Mouse (Mus musculus) erythroblast, embryonic 14.5 days (primary cell): Measurements from ENCODE around the gene Slc22a18. TPM values are rescaled to one million over a fixed set of nuclear protein-coding genes. Genes with fewer than 3 reads are reported as not detected.
A peak's percentile ranks its signal among the peaks of the same experiment; 100 is the strongest.
"Not testable (repeated sequence)": the region's sequence is repeated elsewhere in the genome, so short reads cannot be mapped to it uniquely, and the experiment has no call there.

ENCODE experiments used
- H3K27me3 ChIP-seq: 2 replicates; pipeline ENCODE4 v1.6.1; 2012; ENCODE audit warnings: inconsistent platforms; ENCODE audit not compliant: control insufficient read depth
- H3K36me3 ChIP-seq: 2 replicates; pipeline ENCODE4 v1.6.1; 2012; ENCODE audit warnings: mild to moderate bottlenecking, inconsistent platforms; ENCODE audit not compliant: control insufficient read depth
- H3K4me1 ChIP-seq: 2 replicates; pipeline ENCODE4 v1.6.1; 2012; ENCODE audit warnings: inconsistent platforms; ENCODE audit not compliant: control insufficient read depth
- H3K4me3 ChIP-seq: replicated peaks from 2 replicates; pipeline ENCODE3; 2012; ENCODE audit warnings: moderate library complexity, mild to moderate bottlenecking, inconsistent platforms
- H3K9me3 ChIP-seq: 2 replicates; pipeline ENCODE4 v1.6.1; 2012; ENCODE audit warnings: low read length, inconsistent platforms, mixed read lengths; ENCODE audit not compliant: control insufficient read depth
- GATA1 ChIP-seq: IDR thresholded peaks from 2 replicates; pipeline ENCODE4 v1.6.1; 2012; ENCODE audit warnings: low read length, inconsistent platforms, mixed read lengths
- TAL1 ChIP-seq: IDR thresholded peaks from 3 replicates; pipeline ENCODE4 v1.6.1; 2012; ENCODE audit warnings: low read length, inconsistent platforms, mixed read lengths
- polyA plus RNA-seq: library from polyadenylated mRNA; stranded (reverse); fragments of >175 nt; gene quantifications from 2 replicates; pipeline ENCODE4 v1.2.3, GENCODE M21; 2012

Slc22a18 gene
- polyA plus RNA-seq, 1 experiment = not detected

DNA sequence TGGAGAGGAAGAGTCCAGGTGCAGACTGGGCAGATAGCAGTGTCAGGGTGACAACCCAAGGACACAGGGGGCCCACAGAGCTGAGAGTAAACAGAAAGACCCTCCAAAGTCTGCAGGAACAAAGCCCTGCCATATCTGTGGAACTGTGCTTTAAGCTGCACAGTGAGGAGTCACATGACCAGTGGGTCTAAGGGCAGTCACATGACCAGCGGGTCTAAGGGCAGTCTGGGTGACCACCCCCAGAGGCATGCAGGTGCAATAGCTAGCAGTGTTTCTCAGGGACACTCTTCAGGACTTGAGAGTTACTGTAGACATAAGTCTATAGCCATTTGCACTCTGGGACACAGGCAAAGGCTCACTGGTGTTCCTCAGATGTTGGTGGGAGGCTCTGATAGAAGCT lies 36.0 kb downstream of the Slc22a18 start:
- TF ChIP-seq GATA1 = no peak
- TF ChIP-seq TAL1 = no peak
- Histone ChIP-seq H3K36me3 (peaks cover 27% of the 10 kb centered on the region), H3K27me3 (peaks cover 13% of the 10 kb centered on the region), H3K4me3 (no peak overlapping the region), H3K4me1 (peaks cover 8% of the 10 kb centered on the region), H3K9me3 (no peaks in the 10 kb centered on the region)

DNA sequence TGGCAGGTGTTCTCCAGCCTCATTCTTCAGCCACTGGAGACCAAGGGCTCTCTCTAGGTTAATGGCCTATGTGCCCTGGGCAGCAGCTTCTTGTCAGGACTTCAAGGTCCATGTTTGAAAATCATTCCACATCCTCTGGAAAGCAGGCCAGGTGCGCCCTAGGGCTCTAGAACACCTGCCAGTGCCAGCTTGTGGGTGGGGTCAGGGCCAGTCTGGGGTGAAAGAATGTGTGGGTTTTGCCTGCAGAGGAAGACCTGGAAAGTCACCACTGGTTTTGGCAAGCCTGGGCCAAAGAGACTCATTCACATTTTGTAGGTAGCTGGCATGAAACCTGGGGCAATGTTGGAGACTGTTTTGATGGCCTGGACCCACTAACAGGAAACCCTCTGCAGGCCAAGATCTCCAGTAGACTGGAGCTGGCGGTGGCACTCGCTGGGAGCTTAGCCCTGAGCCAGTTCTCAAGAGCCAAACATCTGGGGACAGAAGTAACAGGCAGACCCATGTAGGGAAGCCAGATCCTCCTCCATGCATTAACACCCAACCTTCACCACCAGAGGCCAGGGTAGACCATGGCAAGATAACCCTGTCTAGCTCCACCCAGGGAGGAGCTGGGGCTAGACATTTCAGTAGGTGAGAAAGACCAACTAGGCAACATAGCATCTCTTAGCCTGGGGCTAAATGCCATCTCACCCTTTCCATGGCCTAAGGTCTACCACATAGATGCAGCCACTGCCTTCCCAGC lies 37.2 kb downstream of the Slc22a18 start:
- H3K9me3 ChIP-seq = no peaks in the 10 kb centered on the region
- H3K4me3 ChIP-seq = no peak overlapping the region
- H3K4me1 ChIP-seq = peaks cover 8% of the 10 kb centered on the region
- TF ChIP-seq GATA1 = no peak
- TF ChIP-seq TAL1 = no peak
- peaks cover 5% of the 10 kb centered on the region for H3K27me3 ChIP-seq
- peaks cover 39% of the 10 kb centered on the region for H3K36me3 ChIP-seq

DNA sequence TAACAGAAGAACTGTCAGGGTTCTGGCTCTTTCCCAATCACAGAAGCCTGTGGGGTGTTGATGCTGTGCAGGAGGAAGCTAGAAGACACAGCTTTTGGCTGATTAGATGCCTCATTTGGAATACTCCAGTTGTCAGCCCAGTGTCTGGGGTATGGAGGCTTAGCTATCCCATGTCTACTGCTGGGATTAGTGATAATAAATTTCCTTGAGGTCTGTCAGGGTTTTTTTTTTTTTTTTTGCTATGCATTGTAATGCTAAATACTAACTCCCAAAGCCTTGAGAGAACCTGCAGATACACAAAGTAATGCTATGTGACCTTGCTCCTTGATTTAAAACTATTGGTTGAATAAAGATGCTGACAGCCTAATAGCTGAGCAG lies 37.8 kb downstream of the Slc22a18 start:
- H3K36me3 ChIP-seq = peaks cover 44% of the 10 kb centered on the region
- peaks cover 3% of the 10 kb centered on the region for H3K27me3 ChIP-seq
- no peak for TF ChIP-seq GATA1

DNA sequence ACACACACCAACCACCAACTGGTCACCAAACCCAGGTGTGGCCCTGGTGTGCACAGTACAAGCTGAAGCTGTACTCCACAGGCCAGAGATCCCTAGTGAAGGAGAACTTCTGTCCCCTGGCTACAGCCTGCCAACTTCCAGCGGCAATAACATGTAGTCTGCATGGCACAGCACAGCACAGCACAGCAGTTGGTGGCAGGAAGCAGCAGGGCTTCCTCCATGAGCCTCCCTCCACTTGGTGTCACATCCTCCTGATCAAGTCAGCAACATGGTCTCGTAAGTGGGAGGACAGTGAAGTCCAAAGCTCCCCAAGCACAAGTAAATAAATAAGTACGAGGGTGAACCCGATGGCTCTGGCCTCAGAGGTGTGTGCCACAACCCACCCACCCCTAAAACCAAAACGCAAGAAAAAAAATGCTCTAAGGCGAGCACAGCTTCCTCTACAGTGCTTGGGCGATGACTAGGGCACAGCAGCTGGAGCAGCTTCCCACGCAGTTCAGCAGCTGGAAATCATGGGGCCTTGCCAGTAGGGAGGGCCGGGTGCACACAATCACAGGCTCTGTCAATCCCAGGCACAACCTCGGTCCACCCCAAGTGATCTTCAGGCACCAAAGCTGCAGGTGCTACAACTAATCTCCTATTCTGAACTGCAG lies 40.4 kb downstream of the Slc22a18 start:
- peaks cover 70% of the 10 kb centered on the region for H3K36me3 ChIP-seq
- H3K4me1 ChIP-seq = peaks cover 6% of the 10 kb centered on the region
- TF ChIP-seq TAL1 (no peak), GATA1 (no peak)
- H3K4me3 ChIP-seq = no peak overlapping the region
- H3K27me3 ChIP-seq = no peaks in the 10 kb centered on the region
- H3K9me3 ChIP-seq = no peaks in the 10 kb centered on the region

More for the DNA sequence above, 37.8 kb downstream of the Slc22a18 start:
- Histone ChIP-seq H3K4me3 (no peak overlapping the region), H3K4me1 (peaks cover 8% of the 10 kb centered on the region), H3K9me3 (no peaks in the 10 kb centered on the region)

- TF ChIP-seq TAL1 = no peak
- TF ChIP-seq GATA1 = no peak
- Histone ChIP-seq H3K4me3 (no peak overlapping the region), H3K27me3 (no peaks in the 10 kb centered on the region), H3K36me3 (peaks cover 75% of the 10 kb centered on the region), H3K4me1 (peaks cover 6% of the 10 kb centered on the region), H3K9me3 (no peaks in the 10 kb centered on the region)
Measured at GRCm38 (mm10) chr7:143514416-143514768, 40.9 kb downstream of the Slc22a18 start.

GRCm38 (mm10) chr7:143519333-143519732 lies 45.8 kb downstream of the Slc22a18 start:
- H3K36me3 ChIP-seq = peaks cover 98% of the 10 kb centered on the region
- no peak overlapping the region for H3K4me3 ChIP-seq
- H3K27me3 ChIP-seq = no peaks in the 10 kb centered on the region
- no peak for TF ChIP-seq GATA1
- H3K9me3 ChIP-seq = no peaks in the 10 kb centered on the region
- H3K4me1 ChIP-seq = no peaks in the 10 kb centered on the region

DNA sequence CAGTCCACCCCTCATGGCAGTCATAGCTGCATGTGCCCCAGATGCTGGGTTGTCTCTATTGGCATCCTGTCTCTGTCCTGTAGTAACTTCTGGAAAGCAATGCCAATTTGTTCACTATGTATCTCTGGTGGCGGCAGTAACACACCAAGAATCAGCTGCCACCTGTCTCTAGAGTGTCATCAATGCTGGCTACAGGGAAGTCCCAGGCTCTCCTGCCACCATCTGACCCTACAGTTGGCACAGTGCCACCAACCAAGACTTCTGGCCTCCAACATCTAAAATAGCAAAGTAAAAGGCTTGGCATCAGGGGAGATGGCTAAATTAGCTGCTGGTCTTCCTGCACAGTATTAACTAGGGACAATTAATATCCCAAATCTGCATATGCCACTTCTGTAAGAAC lies 58.9 kb downstream of the Slc22a18 start:
- peaks cover 100% of the 10 kb centered on the region for H3K36me3 ChIP-seq
- no peak overlapping the region for H3K4me3 ChIP-seq
- peaks cover 41% of the 10 kb centered on the region for H3K4me1 ChIP-seq
- no peaks in the 10 kb centered on the region for H3K27me3 ChIP-seq
- H3K9me3 ChIP-seq = no peaks in the 10 kb centered on the region
- no peak for TF ChIP-seq GATA1
- TF ChIP-seq TAL1 = no peak

- Histone ChIP-seq H3K9me3 (no peaks in the 10 kb centered on the region), H3K27me3 (no peaks in the 10 kb centered on the region), H3K4me1 (peaks cover 49% of the 10 kb centered on the region), H3K4me3 (peak overlapping the region; percentile 10), H3K36me3 (peaks cover 100% of the 10 kb centered on the region)
- TF ChIP-seq TAL1 (peak; percentile 60; the same call in 2 of the 3 replicates), GATA1 (peak; percentile 62; the same call in 1 of the 2 replicates)
Measured at GRCm38 (mm10) chr7:143533284-143533683, 59.7 kb downstream of the Slc22a18 start.

DNA sequence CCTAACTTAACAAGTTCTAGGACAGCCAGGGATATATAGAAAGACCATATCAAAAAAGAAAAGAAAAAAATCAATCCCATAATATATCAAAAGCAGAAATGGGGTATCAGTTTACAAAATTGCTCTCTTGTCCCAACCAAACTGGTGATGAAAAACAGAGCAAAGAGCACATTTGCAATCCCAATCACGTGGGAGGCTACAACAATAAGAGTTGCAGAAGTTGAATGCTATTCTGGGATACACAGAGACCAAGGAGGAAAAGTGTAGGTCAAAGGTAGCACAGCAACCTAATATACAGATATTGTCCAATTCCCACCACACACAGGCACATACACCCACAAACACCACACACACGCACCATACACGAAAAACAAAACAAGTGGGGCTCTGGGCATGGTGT lies 62.7 kb downstream of the Slc22a18 start:
- no peak for TF ChIP-seq TAL1
- no peak for TF ChIP-seq GATA1
- Histone ChIP-seq H3K9me3 (no peaks in the 10 kb centered on the region), H3K27me3 (no peaks in the 10 kb centered on the region), H3K4me3 (no peak overlapping the region), H3K4me1 (peaks cover 65% of the 10 kb centered on the region), H3K36me3 (peaks cover 98% of the 10 kb centered on the region)

DNA sequence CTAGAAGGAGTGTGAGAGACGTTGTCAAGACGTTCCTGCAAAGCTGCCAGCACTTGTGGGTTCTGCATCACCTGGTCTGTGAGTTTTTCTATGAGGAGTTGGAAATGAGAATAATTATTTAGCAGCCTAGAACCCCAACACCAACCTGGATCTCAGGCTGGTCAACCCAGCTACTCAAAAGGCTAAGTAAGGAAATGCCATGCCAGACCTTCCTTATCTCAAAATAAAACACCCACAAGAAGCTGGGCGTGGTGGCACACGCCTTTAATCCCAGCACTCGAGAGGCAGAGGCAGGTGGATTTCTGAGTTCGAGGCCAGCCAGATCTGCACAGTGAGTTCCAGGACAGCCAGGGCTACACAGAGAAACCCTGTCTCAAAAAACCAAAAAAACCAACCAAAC lies 64.7 kb downstream of the Slc22a18 start:
- Histone ChIP-seq H3K4me1 (peaks cover 51% of the 10 kb centered on the region), H3K36me3 (peaks cover 94% of the 10 kb centered on the region)
- not testable (repeated sequence) for H3K9me3 ChIP-seq, H3K4me3 ChIP-seq, H3K27me3 ChIP-seq
